Mouse (Mus musculus) forebrain, embryonic 11.5 days (tissue): ENCODE results near the gene Cdk10. TPM values are rescaled to one million over a fixed set of nuclear protein-coding genes. Genes with fewer than 3 reads are reported as not detected.

ENCODE experiments used
- polyA plus RNA-seq: library from polyadenylated mRNA; unstranded; fragments of >200 nt; fragmentation: Nextera tagmentation; extraction: Ambion mirVana; gene quantifications from 2 replicates; pipeline ENCODE4 v1.2.1, GENCODE M21; 2014

The Cdk10 gene
- polyA plus RNA-seq, 1 experiment from 2014 or later = 36.0 TPM

Other genes with a start within 250 kb of the Cdk10 start
- 94.4 and 95.0 TPM in 2 replicates for gene Ankrd11, start 182.6 kb upstream of the Cdk10 start, polyA plus RNA-seq
- gene Spg7, start 161.9 kb upstream of the Cdk10 start, polyA plus RNA-seq = 43.5 and 52.6 TPM in 2 replicates
- 1,219 and 1,311 TPM in 2 replicates for gene Rpl13, start 122.5 kb upstream of the Cdk10 start, polyA plus RNA-seq
- gene Cpne7, start 107.5 kb upstream of the Cdk10 start, polyA plus RNA-seq = 0.19 TPM in 1 of 2 replicates, not detected in the other
- 2.9 and 4.3 TPM in 2 replicates for gene Sult5a1, start 66.5 kb upstream of the Cdk10 start, polyA plus RNA-seq
- gene Dpep1, start 38.6 kb upstream of the Cdk10 start, polyA plus RNA-seq = 0.81 and 1.5 TPM in 2 replicates
- 117 and 126 TPM in 2 replicates for gene Chmp1a, start 12.1 kb upstream of the Cdk10 start, polyA plus RNA-seq
- gene Spata33, start 12.0 kb upstream of the Cdk10 start, polyA plus RNA-seq = 5.9 and 6.0 TPM in 2 replicates
- 1.8 and 2.0 TPM in 2 replicates for gene Spata2l, start 11.4 kb downstream of the Cdk10 start, polyA plus RNA-seq
- 25.1 and 26.5 TPM in 2 replicates for gene Zfp276, start 29.4 kb downstream of the Cdk10 start, polyA plus RNA-seq
- 27.3 and 29.6 TPM in 2 replicates for gene Vps9d1, start 29.5 kb downstream of the Cdk10 start, polyA plus RNA-seq
- gene Fanca, start 93.7 kb downstream of the Cdk10 start, polyA plus RNA-seq = 46.5 and 48.6 TPM in 2 replicates
- 12.4 and 13.4 TPM in 2 replicates for gene Spire2, start 107.9 kb downstream of the Cdk10 start, polyA plus RNA-seq
- 166 and 186 TPM in 2 replicates for gene Tcf25, start 148.9 kb downstream of the Cdk10 start, polyA plus RNA-seq
- gene Mc1r, start 182.3 kb downstream of the Cdk10 start, polyA plus RNA-seq = 0.16 and 0.31 TPM in 2 replicates
- gene Tubb3, start 186.6 kb downstream of the Cdk10 start, polyA plus RNA-seq = 556 and 641 TPM in 2 replicates
- 46.3 and 48.1 TPM in 2 replicates for gene Def8, start 198.7 kb downstream of the Cdk10 start, polyA plus RNA-seq